Mouse (Mus musculus) ES-Bruce4 (cell line): ENCODE data around the gene H2-DMb1. TPM values are rescaled to one million over a fixed set of nuclear protein-coding genes. Genes with fewer than 3 reads are reported as not detected.

Source experiments
- H3K27ac ChIP-seq: 2 replicates; pipeline ENCODE4 v1.5.1; 2012; ENCODE audit warnings: low read length, inconsistent platforms; ENCODE audit not compliant: insufficient read depth
- H3K27me3 ChIP-seq: 2 replicates; pipeline ENCODE4 v1.6.1; 2012; ENCODE audit warnings: mild to moderate bottlenecking, low read length, inconsistent platforms; ENCODE audit not compliant: control insufficient read depth, poor library complexity, insufficient read depth, severe bottlenecking
- H3K36me3 ChIP-seq: 2 replicates; pipeline ENCODE4 v1.6.1; 2012; ENCODE audit warnings: inconsistent platforms, mild to moderate bottlenecking, low read length, moderate library complexity; ENCODE audit not compliant: control insufficient read depth, poor library complexity, insufficient read depth, severe bottlenecking
- H3K4me1 ChIP-seq: one replicate; pipeline ENCODE4 v1.8.1; 2011; ENCODE audit warnings: low read length; ENCODE audit not compliant: control insufficient read depth, insufficient read depth
- H3K4me3 ChIP-seq: 2 replicates; pipeline ENCODE4 v1.5.1; 2011; ENCODE audit warnings: low read depth, mild to moderate bottlenecking, low read length
- H3K9ac ChIP-seq: 2 replicates; pipeline ENCODE4 v1.6.1; 2012; ENCODE audit warnings: low read depth, mild to moderate bottlenecking, inconsistent platforms; ENCODE audit not compliant: poor library complexity, severe bottlenecking
- H3K9me3 ChIP-seq: replicated peaks from 2 replicates; pipeline ENCODE4 v1.6.1; 2012; ENCODE audit warnings: mild to moderate bottlenecking, low read length, inconsistent platforms; ENCODE audit not compliant: control insufficient read depth, poor library complexity, insufficient read depth, severe bottlenecking
- CTCF ChIP-seq: IDR thresholded peaks from one replicate; pipeline ENCODE4 v1.8.1; 2011; ENCODE audit warnings: low read depth, low read length
- EP300 ChIP-seq: IDR thresholded peaks from 2 replicates; pipeline ENCODE4 v1.6.1; 2011; ENCODE audit warnings: low read depth, low read length; ENCODE audit not compliant: insufficient read depth
- POLR2A ChIP-seq: IDR thresholded peaks from one replicate; pipeline ENCODE4 v1.8.1; 2011; ENCODE audit warnings: low read length; ENCODE audit not compliant: insufficient read depth
- polyA plus RNA-seq: library from polyadenylated mRNA; stranded (reverse); fragments of >200 nt; gene quantifications from 2 replicates; pipeline ENCODE4 v1.2.4, GENCODE M21; 2011; ENCODE audit warnings: low read depth; ENCODE audit not compliant: missing spikeins, insufficient read depth, insufficient read length

The H2-DMb1 gene
- polyA plus RNA-seq, 1 experiment, result 1.1 TPM

DNA sequence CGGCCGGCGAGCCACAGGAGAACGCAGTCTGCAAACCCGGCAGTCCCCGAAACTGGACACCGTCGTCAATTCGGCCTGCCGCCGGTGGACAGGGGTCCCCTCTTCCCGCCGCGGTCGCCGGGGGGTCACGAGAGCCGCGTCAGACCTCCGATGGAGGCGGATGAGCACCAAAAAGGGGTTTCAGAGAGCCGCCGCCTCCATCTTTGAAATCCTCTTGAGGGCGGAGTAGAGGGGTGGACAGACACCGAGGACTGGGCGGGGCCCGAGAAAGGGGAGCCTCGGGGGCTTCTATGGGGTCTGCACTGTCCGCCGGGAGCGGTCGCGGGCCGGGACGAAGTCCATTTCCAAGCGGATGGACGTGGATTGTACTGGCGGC lies 34.0 kb upstream of the H2-DMb1 start:
- Histone ChIP-seq H3K4me1 (no peaks in the 10 kb centered on the region), H3K27me3 (no peaks in the 10 kb centered on the region), H3K4me3 (peak overlapping the region; percentile 96), H3K36me3 (peaks cover 54% of the 10 kb centered on the region), H3K9ac (peak overlapping the region; percentile 96), H3K9me3 (no peaks in the 10 kb centered on the region), H3K27ac (peak overlapping the region; percentile 46; the same call in 1 of the 2 replicates)
- TF ChIP-seq EP300 (0 out of 2 replicates have a peak, but pooled peaks have one; percentile 8), CTCF (no peak)

DNA sequence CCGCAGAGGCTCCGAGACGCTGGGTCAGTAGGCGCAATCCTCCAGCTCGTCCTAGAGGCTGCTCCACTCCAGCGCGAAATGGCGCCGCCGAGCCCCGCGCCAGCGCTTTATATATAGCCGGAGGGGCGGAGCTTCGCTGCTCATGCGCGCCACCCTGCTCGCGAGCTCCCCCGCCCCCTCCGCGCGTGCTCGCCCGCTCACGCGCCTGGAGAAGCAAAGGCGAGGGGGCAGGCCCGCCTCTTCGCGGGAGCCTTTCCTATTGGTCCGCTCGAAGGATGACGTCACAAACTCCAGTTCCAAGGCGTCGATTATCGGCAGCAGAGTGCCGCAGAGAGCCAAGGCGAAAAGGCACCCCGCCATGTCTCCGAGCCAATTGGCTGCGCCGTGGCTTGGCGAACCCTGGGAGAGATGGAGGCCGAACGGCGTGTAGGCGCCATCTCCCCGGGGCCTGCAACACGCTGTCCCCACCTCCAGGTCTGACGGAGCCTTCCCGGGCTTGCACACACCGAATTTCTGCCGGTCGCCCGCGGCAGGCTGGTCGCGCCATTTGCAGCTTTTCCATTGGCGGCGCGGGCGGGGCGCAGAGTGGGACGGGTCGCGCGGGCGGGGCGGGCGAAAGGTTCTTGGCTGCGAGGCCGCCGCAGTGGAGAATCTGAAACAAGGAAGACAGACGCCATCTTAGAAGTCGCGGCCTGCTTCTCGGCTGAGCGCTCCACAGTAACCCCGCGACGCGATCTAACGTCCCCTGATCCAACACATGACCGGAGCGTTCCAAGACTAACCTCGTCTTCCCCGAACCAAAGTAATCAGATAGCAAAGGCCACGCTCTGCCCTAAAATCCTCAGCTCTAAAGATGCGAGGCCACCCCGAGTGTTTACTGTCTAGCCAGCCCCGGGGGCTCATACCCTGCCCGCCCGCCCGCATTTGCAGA lies 33.4 kb upstream of the H2-DMb1 start, which contains the start of gene H2-DMa:
H2-DMa (plus strand) TSS at position 293 of the 931 bp plus-strand sequence.
- H3K27me3 ChIP-seq, result no peaks in the 10 kb centered on the region
- H3K27ac ChIP-seq, result peak within 1 kb of the TSS; percentile 88
- TF ChIP-seq CTCF (no peak), POLR2A (peak; percentile 99)
- H3K4me1 ChIP-seq, result no peaks in the 10 kb centered on the region
- peaks cover 47% of the 10 kb centered on the region for H3K36me3 ChIP-seq
- H3K9me3 ChIP-seq, result no peaks in the 10 kb centered on the region
- H3K4me3 ChIP-seq, result peak within 1 kb of the TSS; percentile 96
- H3K9ac ChIP-seq, result peak within 1 kb of the TSS; percentile 98

DNA sequence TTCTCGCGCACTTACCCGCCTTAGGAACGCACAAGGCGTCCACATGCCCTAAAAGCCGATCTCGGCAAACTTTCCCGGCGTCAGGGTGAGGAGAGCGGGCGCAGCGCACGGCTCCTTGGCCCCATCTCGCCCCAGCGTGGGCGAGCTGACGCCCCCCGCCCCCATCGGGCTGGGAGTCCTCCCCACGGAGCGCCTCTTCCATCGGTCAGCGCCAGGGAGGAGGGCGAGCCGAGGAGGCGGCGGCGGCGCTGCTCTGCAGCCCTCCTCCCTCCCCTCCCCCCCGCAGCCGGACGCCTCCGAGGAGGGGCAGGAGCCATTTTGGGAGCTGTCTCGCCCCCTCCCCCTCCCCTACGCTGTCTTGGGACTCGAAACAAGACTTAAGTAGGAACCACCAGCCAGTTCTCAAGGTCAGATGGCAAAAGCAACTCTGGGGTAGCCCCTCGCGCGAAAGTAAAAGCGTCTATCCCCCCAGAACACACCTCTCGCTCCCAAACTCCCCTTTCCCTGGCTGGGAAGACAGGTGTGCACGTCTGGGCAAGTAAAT lies 32.6 kb upstream of the H2-DMb1 start:
- H3K27me3 ChIP-seq, result no peaks in the 10 kb centered on the region
- H3K4me1 ChIP-seq, result no peaks in the 10 kb centered on the region
- no peaks in the 10 kb centered on the region for H3K9me3 ChIP-seq
- peak overlapping the region; percentile 88 for H3K27ac ChIP-seq
- peaks cover 40% of the 10 kb centered on the region for H3K36me3 ChIP-seq
- peak overlapping the region; percentile 95 for H3K4me3 ChIP-seq
- TF ChIP-seq EP300 (0 out of 2 replicates have a peak, but pooled peaks have one; percentile 33), POLR2A (no peak)
- peak overlapping the region; percentile 98 for H3K9ac ChIP-seq

DNA sequence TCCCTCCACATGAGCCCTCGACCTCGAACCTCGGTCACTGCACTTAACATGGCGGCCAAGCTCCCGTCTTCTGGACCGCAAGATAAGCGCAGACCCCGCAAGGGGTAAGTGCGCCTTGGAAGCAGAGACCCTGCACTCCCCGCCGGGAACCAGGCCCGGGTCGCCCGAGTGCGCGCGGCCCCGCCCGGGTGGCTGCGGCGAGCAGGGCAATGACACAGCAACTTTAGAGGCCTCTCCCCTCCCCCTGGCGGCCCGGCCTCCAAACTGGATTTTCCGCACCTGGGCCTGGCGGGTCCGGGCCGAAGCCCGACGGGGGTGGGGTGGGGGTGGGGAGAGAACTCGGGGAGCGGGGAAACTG lies 32.1 kb upstream of the H2-DMb1 start:
- peak overlapping the region; percentile 95 for H3K4me3 ChIP-seq
- peak overlapping the region; percentile 98 for H3K9ac ChIP-seq
- peak overlapping the region; percentile 88 for H3K27ac ChIP-seq
- H3K4me1 ChIP-seq, result no peaks in the 10 kb centered on the region
- TF ChIP-seq EP300 (no peak; the same call in 1 of the 2 replicates), POLR2A (no peak), CTCF (no peak)
- H3K9me3 ChIP-seq, result no peaks in the 10 kb centered on the region
- H3K27me3 ChIP-seq, result no peaks in the 10 kb centered on the region
- H3K36me3 ChIP-seq, result peaks cover 34% of the 10 kb centered on the region

GRCm38 (mm10) chr17:34121172-34121878 lies 31.5 kb upstream of the H2-DMb1 start:
- Histone ChIP-seq H3K9me3 (no peaks in the 10 kb centered on the region), H3K4me1 (no peaks in the 10 kb centered on the region), H3K27me3 (no peaks in the 10 kb centered on the region), H3K36me3 (peaks cover 29% of the 10 kb centered on the region), H3K9ac (peak overlapping the region; percentile 98), H3K27ac (peak overlapping the region; percentile 85), H3K4me3 (peak overlapping the region; percentile 95)
- TF ChIP-seq POLR2A (no peak), CTCF (no peak), EP300 (no peak)

DNA sequence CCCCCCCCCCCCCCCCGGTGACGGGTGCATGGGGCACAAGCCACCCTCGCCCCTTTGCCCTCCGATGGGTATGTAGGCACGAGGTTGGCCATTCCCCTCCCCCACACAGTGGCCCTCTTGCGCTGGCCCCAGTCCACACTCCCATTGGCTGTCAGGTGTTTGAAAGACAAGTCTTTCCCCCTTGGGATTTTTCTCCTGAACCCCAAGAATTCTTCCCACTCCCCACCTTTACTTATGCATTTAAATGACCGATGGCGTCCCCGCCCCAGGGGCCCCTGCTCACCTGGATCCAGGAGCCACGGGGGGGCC lies 31.0 kb upstream of the H2-DMb1 start:
- Histone ChIP-seq H3K9ac (peak overlapping the region; percentile 98), H3K4me1 (peaks cover 2% of the 10 kb centered on the region), H3K9me3 (no peaks in the 10 kb centered on the region), H3K36me3 (peaks cover 24% of the 10 kb centered on the region), H3K27me3 (no peaks in the 10 kb centered on the region), H3K27ac (peak overlapping the region; percentile 66), H3K4me3 (peak overlapping the region; percentile 95)
- TF ChIP-seq EP300 (no peak), POLR2A (no peak), CTCF (no peak)
